Comparison of ENCODE assay signal across 15 mouse cellular contexts in the genomic region with DNA sequence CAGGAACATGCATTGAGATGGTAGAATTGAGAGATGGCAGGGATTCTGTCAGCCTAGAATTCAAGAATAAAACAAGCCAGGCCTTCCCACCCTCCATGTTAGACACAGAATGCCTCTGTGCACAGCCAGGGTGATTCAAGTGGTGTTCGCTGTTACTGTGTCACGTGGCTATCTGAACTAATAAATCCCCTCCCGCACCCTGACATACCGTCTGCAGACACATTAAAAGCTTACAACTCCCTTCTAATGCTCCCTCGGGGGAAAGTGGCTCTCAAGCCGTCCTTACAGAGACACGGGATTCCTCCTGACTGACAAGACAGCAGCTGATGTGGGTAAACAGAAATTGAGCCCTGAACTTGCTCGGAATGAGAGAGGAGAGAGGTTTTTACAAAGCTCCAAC.
DNase-seq lines count a peak whose midpoint lies in the region; ATAC-seq and TF ChIP-seq lines count a peak whose summit lies in the region.
"Had no signal": no experiment of that assay in that cellular context is flagged by ENCODE, and none has a peak within 500 bp of the region (broad histone marks: within the 10 kb centered on the region; RNA-seq: fewer than 3 reads in every experiment).

No protein-coding gene starts in this region.

- intact Hi-C loops in heart, postnatal 14 days (cut with DNase I) = no loop called here

- no peak overlapping the region for H3ac ChIP-seq in myocyte (ENCODE audit: control insufficient read depth, insufficient read length)

- no peaks in the 10 kb centered on the region for H3K36me3 ChIP-seq in heart, embryonic 16.5 days (ENCODE audit: control insufficient read depth, insufficient read depth)
- no peaks in the 10 kb centered on the region for H3K36me3 ChIP-seq in embryonic facial prominence, embryonic 13.5 days
- no peaks in the 10 kb centered on the region for H3K36me3 ChIP-seq in myocyte (ENCODE audit: control insufficient read depth, insufficient read depth)
- H3K36me3 ChIP-seq: limb, embryonic 15.5 days; lung, embryonic 15.5 days had no signal

- no peak overlapping the region for H3K4me3 ChIP-seq in heart, embryonic 16.5 days (ENCODE audit: low read length)
- H3K4me3 ChIP-seq in embryonic facial prominence, embryonic 13.5 days = no peak overlapping the region
- no peak overlapping the region for H3K4me3 ChIP-seq in myocyte
- H3K4me3 ChIP-seq: limb, embryonic 15.5 days; lung, embryonic 15.5 days; megakaryocyte, embryonic 14.5 days had no signal

- peak overlapping the region; percentile 3; the same call in 1 of the 2 replicates for H3K9ac ChIP-seq in heart, embryonic 16.5 days (ENCODE audit: low read length)
- H3K9ac ChIP-seq in embryonic facial prominence, embryonic 13.5 days = no peak overlapping the region
- H3K9ac ChIP-seq: limb, embryonic 15.5 days; lung, embryonic 15.5 days had no signal

- peaks cover 30% of the 10 kb centered on the region for H3K4me1 ChIP-seq in heart, embryonic 16.5 days (ENCODE audit: control insufficient read depth, insufficient read depth, low read length)
- peaks cover 34% of the 10 kb centered on the region for H3K4me1 ChIP-seq in embryonic facial prominence, embryonic 13.5 days
- H3K4me1 ChIP-seq: megakaryocyte, embryonic 14.5 days had no signal

- DNase-seq in heart, postnatal 14 days = no peak
- DNase-seq in MN1 (ENCODE audit: low spot score) = peak; percentile 39
- no peak for DNase-seq in gastrocnemius, postnatal 10 days
- DNase-seq in gastrocnemius, postnatal 25 days = no peak
- DNase-seq: cerebellum, postnatal 36 days; kidney, postnatal 25 days; layer of hippocampus, postnatal 36 days; thymus, postnatal 14 days had no signal

- no peaks in the 10 kb centered on the region for H3K9me3 ChIP-seq in heart, embryonic 16.5 days (replicated peaks; ENCODE audit: control insufficient read depth, low read length)
- no peaks in the 10 kb centered on the region for H3K9me3 ChIP-seq in embryonic facial prominence, embryonic 13.5 days
- H3K9me3 ChIP-seq: limb, embryonic 15.5 days; lung, embryonic 15.5 days; megakaryocyte, embryonic 14.5 days had no signal

- H3K27me3 ChIP-seq in heart, embryonic 16.5 days (ENCODE audit: control insufficient read depth, insufficient read depth, low read length) = no peaks in the 10 kb centered on the region
- H3K27me3 ChIP-seq in embryonic facial prominence, embryonic 13.5 days = no peaks in the 10 kb centered on the region
- H3K27me3 ChIP-seq in myocyte (ENCODE audit: control insufficient read depth, insufficient read depth, insufficient read length) = no peaks in the 10 kb centered on the region
- H3K27me3 ChIP-seq: limb, embryonic 15.5 days; Patski had no signal

- H3K4me2 ChIP-seq in heart, embryonic 16.5 days (ENCODE audit: low read depth, low read length) = no peak overlapping the region
- no peak overlapping the region for H3K4me2 ChIP-seq in embryonic facial prominence, embryonic 13.5 days
- H3K4me2 ChIP-seq in myocyte (ENCODE audit: low read depth) = no peak overlapping the region
- H3K4me2 ChIP-seq: limb, embryonic 15.5 days; lung, embryonic 15.5 days had no signal

- no peaks in the 10 kb centered on the region for H3K79me2 ChIP-seq in myocyte (ENCODE audit: control insufficient read depth, insufficient read depth)

- 36% methylated on average over 8 of the region's 8 CpGs for WGBS in heart, embryonic 16.5 days
- 32% methylated on average over 8 of the region's 8 CpGs for WGBS in embryonic facial prominence, embryonic 13.5 days

- ATAC-seq in heart, embryonic 16.5 days (replicated peaks; ENCODE audit: extremely low read depth, insufficient read depth, low FRiP score) = no peak
- no peak for ATAC-seq in embryonic facial prominence, embryonic 13.5 days (ENCODE audit: insufficient number of reproducible peaks, insufficient read depth, low FRiP score, low TSS enrichment, low read depth)
- ATAC-seq: Patski had no signal

- TF ChIP-seq POLR2A in myocyte (IDR thresholded peaks at IDR 0.05; ENCODE audit: insufficient read length, low read depth) = no peak

- H3K27ac ChIP-seq in heart, embryonic 16.5 days (ENCODE audit: low read length) = no peak overlapping the region; the same call in 1 of the 2 replicates
- peak overlapping the region; percentile 40; the same call in 1 of the 2 replicates for H3K27ac ChIP-seq in embryonic facial prominence, embryonic 13.5 days
- H3K27ac ChIP-seq: limb, embryonic 15.5 days had no signal

TF ChIP-seq in myocyte, 11 proteins besides CTCF, POLR2A, EP300 and RAD21:
- TF ChIP-seq MYOG (IDR thresholded peaks at IDR 0.05; ENCODE audit: control insufficient read depth in 1 of 3, insufficient read depth in 1 of 3, insufficient read length in 2 of 3, low read depth in 2 of 3) (no peak), POLR2AphosphoS2 (IDR thresholded peaks at IDR 0.05; ENCODE audit: insufficient read length, low read depth) (no peak), SRF (IDR thresholded peaks at IDR 0.05; ENCODE audit: control insufficient read depth, insufficient read length, low read depth) (no peak), REST (IDR thresholded peaks at IDR 0.05; ENCODE audit: insufficient read depth, insufficient read length) (no peak), MYOD1 (IDR thresholded peaks at IDR 0.05; ENCODE audit: control insufficient read depth in 1 of 3, insufficient read length in 2 of 3, low read depth in 2 of 3) (peak in 1 of 3 experiments; percentile 10), TCF3 (IDR thresholded peaks at IDR 0.05; ENCODE audit: insufficient read length, low read depth) (no peak), E2F4 (IDR thresholded peaks at IDR 0.05; ENCODE audit: insufficient read depth) (no peak), USF1 (IDR thresholded peaks at IDR 0.05; ENCODE audit: low read depth) (peak; percentile 53), TCF12 (IDR thresholded peaks at IDR 0.05; ENCODE audit: insufficient read depth, poor library complexity, severe bottlenecking) (no peak), MAX (IDR thresholded peaks at IDR 0.05; ENCODE audit: low read depth) (no peak), CEBPB (IDR thresholded peaks at IDR 0.05; ENCODE audit: insufficient read depth, poor library complexity, severe bottlenecking) (no peak)
TF ChIP-seq in myocyte: peak in this region for 2.
